Mouse (Mus musculus) CH12.LX (cell line): ENCODE results near the gene E130218I03Rik. TPM values are rescaled to one million over a fixed set of nuclear protein-coding genes. Genes with fewer than 3 reads are reported as not detected.
A peak's percentile ranks its signal among the peaks of the same experiment; 100 is the strongest.
"Not testable (repeated sequence)": the region's sequence is repeated elsewhere in the genome, so short reads cannot be mapped to it uniquely, and the experiment has no call there.

Source experiments
- DNase-seq: peaks from one replicate; pipeline ENCODE4 v3.0.0-alpha.2; 2013; ENCODE audit errors: extremely low read depth
- H3K27ac ChIP-seq: 2 replicates; pipeline ENCODE4 v1.5.1; 2012; ENCODE audit warnings: low read depth, mild to moderate bottlenecking, control low read depth, moderate library complexity; ENCODE audit not compliant: insufficient read depth
- H3K27me3 ChIP-seq: replicated peaks from 2 replicates; pipeline ENCODE3; 2012; ENCODE audit warnings: inconsistent platforms
- H3K36me3 ChIP-seq, 2 experiments: replicated peaks in 1 of 2; 2 replicates each; pipeline versions ENCODE3 to v1.6.1; 2012; ENCODE audit warnings: inconsistent platforms in 1 of 2, low read length in 1 of 2, mild to moderate bottlenecking in 1 of 2, mixed read lengths in 1 of 2, moderate library complexity in 1 of 2; ENCODE audit not compliant: control insufficient read depth in 1 of 2, insufficient read depth in 1 of 2
- H3K4me1 ChIP-seq, 2 experiments: 2 replicates each; pipeline ENCODE4 v1.6.1; 2012; ENCODE audit warnings: inconsistent platforms in 1 of 2, moderate library complexity in 1 of 2; ENCODE audit not compliant: insufficient read depth in 2 of 2, control insufficient read depth in 1 of 2
- H3K4me2 ChIP-seq: 2 replicates; pipeline ENCODE4 v1.6.1; 2012; ENCODE audit warnings: low read depth, mild to moderate bottlenecking, control low read depth; ENCODE audit not compliant: poor library complexity, insufficient read depth, severe bottlenecking
- H3K4me3 ChIP-seq, 3 experiments: fragments of 150-350 bp in 1 of 3; sonication (generic) in 1 of 3; replicated peaks in 1 of 3; 2 replicates each; pipeline versions ENCODE3 to v1.5.1; 2011 to 2012; ENCODE audit warnings: low read depth in 2 of 3, low read length in 2 of 3, mild to moderate bottlenecking in 2 of 3, moderate library complexity in 2 of 3, control low read depth in 1 of 3, improper control_type of control experiment in 1 of 3, inconsistent platforms in 1 of 3, mixed read lengths in 1 of 3; ENCODE audit not compliant: poor library complexity in 1 of 3
- H3K79me2 ChIP-seq: replicated peaks from 2 replicates; pipeline ENCODE4 v1.6.1; 2012; ENCODE audit warnings: mild to moderate bottlenecking, moderate library complexity; ENCODE audit not compliant: control insufficient read depth, poor library complexity, insufficient read depth, severe bottlenecking; ENCODE audit errors: extremely low read depth
- H3K9ac ChIP-seq: 2 replicates; pipeline ENCODE4 v1.6.1; 2012; ENCODE audit warnings: low read depth, mild to moderate bottlenecking, control low read depth, moderate library complexity; ENCODE audit not compliant: insufficient read depth
- H3K9me3 ChIP-seq: replicated peaks from 2 replicates; pipeline ENCODE3; 2012; ENCODE audit warnings: low read length, inconsistent platforms, mixed read lengths
- CHD1 ChIP-seq: IDR thresholded peaks from 2 replicates; pipeline ENCODE4 v1.6.1; 2012; ENCODE audit warnings: low read depth, low read length, improper control_type of control experiment, inconsistent platforms
- CHD2 ChIP-seq: IDR thresholded peaks from 2 replicates; pipeline ENCODE4 v1.6.1; 2011; ENCODE audit warnings: low read length, improper control_type of control experiment
- CTCF ChIP-seq, 2 experiments: IDR thresholded peaks in 1 of 2; conservative IDR thresholded peaks in 1 of 2; 2 replicates each; pipeline ENCODE4 v1.5.1; 2011 to 2012; ENCODE audit warnings: low read depth in 2 of 2, low read length in 2 of 2, improper control_type of control experiment in 1 of 2, inconsistent platforms in 1 of 2, mild to moderate bottlenecking in 1 of 2, moderate library complexity in 1 of 2
- ELF1 ChIP-seq: IDR thresholded peaks from 2 replicates; pipeline ENCODE4 v1.6.1; 2014; ENCODE audit warnings: low read depth, mild to moderate bottlenecking, inconsistent platforms, low read length, improper control_type of control experiment
- EP300 ChIP-seq: IDR thresholded peaks from 2 replicates; pipeline ENCODE4 v1.6.1; 2011; ENCODE audit warnings: low read length, improper control_type of control experiment
- ETS1 ChIP-seq: conservative IDR thresholded peaks from 2 replicates; pipeline ENCODE4 v1.6.1; 2012; ENCODE audit warnings: low read depth, mild to moderate bottlenecking, inconsistent platforms, low read length, improper control_type of control experiment, moderate library complexity
- JUND ChIP-seq: conservative IDR thresholded peaks from 2 replicates; pipeline ENCODE4 v1.6.1; 2011; ENCODE audit warnings: low read depth, low read length, improper control_type of control experiment
- MAZ ChIP-seq: IDR thresholded peaks from 2 replicates; pipeline ENCODE4 v1.6.1; 2012; ENCODE audit warnings: low read depth, mild to moderate bottlenecking, inconsistent platforms, low read length, improper control_type of control experiment, moderate library complexity
- MEF2A ChIP-seq: IDR thresholded peaks from 2 replicates; pipeline ENCODE4 v1.6.1; 2014; ENCODE audit warnings: low read depth, mild to moderate bottlenecking, inconsistent platforms, low read length, improper control_type of control experiment, borderline replicate concordance
- MYC ChIP-seq: IDR thresholded peaks from 2 replicates; pipeline ENCODE4 v1.6.1; 2011; ENCODE audit warnings: low read depth, mild to moderate bottlenecking, improper control_type of control experiment, low read length
- NRF1 ChIP-seq: IDR thresholded peaks from 2 replicates; pipeline ENCODE4 v1.6.1; 2014; ENCODE audit warnings: low read depth, mild to moderate bottlenecking, inconsistent platforms, low read length, improper control_type of control experiment, moderate library complexity
- POLR2AphosphoS2 ChIP-seq: IDR thresholded peaks from 2 replicates; pipeline ENCODE4 v1.6.1; 2011; ENCODE audit warnings: low read depth, low read length, improper control_type of control experiment
- RAD21 ChIP-seq: IDR thresholded peaks from 2 replicates; pipeline ENCODE4 v1.6.1; 2011; ENCODE audit warnings: low read depth, mild to moderate bottlenecking, low read length, improper control_type of control experiment, moderate library complexity
- RCOR1 ChIP-seq: conservative IDR thresholded peaks from 2 replicates; pipeline ENCODE4 v1.6.1; 2012; ENCODE audit warnings: low read depth, mild to moderate bottlenecking, inconsistent platforms, low read length, improper control_type of control experiment
- SIN3A ChIP-seq: IDR thresholded peaks from 2 replicates; pipeline ENCODE4 v1.6.1; 2012; ENCODE audit warnings: low read length, improper control_type of control experiment, inconsistent platforms
- SMC3 ChIP-seq: IDR thresholded peaks from 2 replicates; pipeline ENCODE4 v1.6.1; 2011; ENCODE audit warnings: low read depth, low read length, improper control_type of control experiment
- UBTF ChIP-seq: IDR thresholded peaks from 2 replicates; pipeline ENCODE4 v1.6.1; 2012; ENCODE audit warnings: low read depth, mild to moderate bottlenecking, inconsistent platforms, low read length, improper control_type of control experiment, moderate library complexity
- ZC3H11A ChIP-seq: IDR thresholded peaks from 2 replicates; pipeline ENCODE4 v1.6.1; 2012; ENCODE audit warnings: low read depth, mild to moderate bottlenecking, inconsistent platforms, low read length, improper control_type of control experiment
- ZMIZ1 ChIP-seq: IDR thresholded peaks from 2 replicates; pipeline ENCODE4 v1.6.1; 2012; ENCODE audit warnings: low read depth, mild to moderate bottlenecking, inconsistent platforms, low read length, improper control_type of control experiment
- ZNF384 ChIP-seq: IDR thresholded peaks from 2 replicates; pipeline ENCODE4 v1.6.1; 2012; ENCODE audit warnings: low read depth, low read length, improper control_type of control experiment, inconsistent platforms
- dilution Hi-C: fragments of 300-500 bp; cut with MboI; formaldehyde crosslinking; loops from 2 replicates; pipeline ENCODE4 v1.14.3; 2020; ENCODE audit warnings: low sequenced_read_pairs; ENCODE audit not compliant: extremely low pct_unique_long_range_greater_than_20kb, extremely low pct_ligation_motif_present
- in situ Hi-C: fragments of 300-500 bp; cut with MboI; formaldehyde crosslinking; loops from 3 replicates; pipeline ENCODE4 v1.14.3; 2019; ENCODE audit warnings: low sequenced_read_pairs, low pct_ligation_motif_present, low pct_unique_long_range_greater_than_20kb, mixed read lengths
- polyA plus RNA-seq: library from polyadenylated mRNA; unstranded; fragments of >175 nt; gene quantifications from 2 replicates; pipeline ENCODE4 v1.2.1, GENCODE M21; 2012; ENCODE audit warnings: low read depth; ENCODE audit not compliant: insufficient read length
- total RNA-seq, 2 experiments: library from RNA; depleted of rRNA; stranded (reverse); fragments of 300-350 nt in 1 of 2; fragments of >200 nt in 1 of 2; gene quantifications; 2 replicates each; pipeline ENCODE4 v1.2.3; 2012 to 2014

Gene E130218I03Rik
- total and polyA plus RNA-seq, 3 experiments = 1.6 to 2.9 TPM; not detected in 1

DNA sequence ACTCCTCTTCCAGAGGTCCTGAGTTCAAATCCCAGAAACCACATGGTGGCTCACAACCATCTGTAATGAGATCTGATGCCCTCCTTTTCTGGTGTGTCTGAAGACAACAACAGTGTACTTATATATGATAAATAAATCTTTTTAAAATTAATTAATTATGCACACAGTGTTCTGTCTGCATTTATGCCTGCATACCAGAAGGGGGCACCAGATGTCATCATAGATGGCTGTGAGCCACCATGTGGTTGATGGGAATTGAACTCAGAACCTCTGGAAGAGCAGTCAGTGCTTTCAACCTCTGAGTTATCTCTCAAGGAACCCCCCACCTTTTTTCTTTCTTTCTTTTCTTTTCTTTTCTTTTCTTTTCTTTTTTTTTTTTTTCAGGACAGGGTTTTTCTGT is 26.2 kb downstream of the E130218I03Rik start:
- peak; percentile 31 for DNase-seq
- H3K27ac ChIP-seq, H3K9ac ChIP-seq, H3K36me3 ChIP-seq, H3K4me2 ChIP-seq, H3K27me3 ChIP-seq, H3K79me2 ChIP-seq, dilution Hi-C loops: not testable (repeated sequence)
- peaks cover 3 to 11% of the 10 kb centered on the region in 2 experiments; a peak in 3 of 4 replicates for H3K4me1 ChIP-seq
- in situ Hi-C loops = loop anchor here (25.0 kb wide), 1 partner anchor 218 kb away; the partner anchor contains the start of gene Paqr7
- TF ChIP-seq CTCF (conservative IDR thresholded peaks at IDR 0.05 in 1 of 2, IDR thresholded peaks at IDR 0.05 in 1 of 2; ENCODE audit: low read depth in 2 of 2, low read length in 2 of 2) = peak in 1 of 2 experiments; percentile 63; a peak in 2 of 4 replicates
- TF ChIP-seq RAD21 = peak; percentile 34
- TF ChIP-seq SMC3 = peak; percentile 35; the same call in 1 of the 2 replicates
- TF ChIP-seq, all 38 proteins: peak for 3; not testable (repeated sequence) for 35
- H3K4me3 ChIP-seq, H3K9me3 ChIP-seq: not testable (repeated sequence)

DNA sequence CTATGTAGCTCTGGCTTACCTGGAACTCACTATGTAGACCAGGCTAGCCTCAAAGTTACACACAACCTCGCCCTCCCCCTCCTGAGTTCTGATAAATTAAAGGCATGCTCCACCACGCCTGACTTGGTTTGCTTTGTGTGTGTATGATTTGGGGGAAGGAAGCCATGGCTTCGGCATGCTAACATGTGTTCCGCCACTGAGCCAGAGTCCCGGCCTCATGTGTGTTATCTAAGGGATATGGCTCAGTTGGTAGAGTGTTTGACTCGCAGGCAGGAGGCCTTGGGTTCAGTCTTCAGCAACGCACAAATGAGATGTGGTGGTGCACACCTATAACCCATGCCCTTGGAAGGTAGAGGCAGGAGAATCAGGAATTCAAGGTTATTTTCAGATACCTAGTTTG is 28.5 kb downstream of the E130218I03Rik start:
- H3K36me3 ChIP-seq = peaks cover 5 to 11% of the 10 kb centered on the region in 2 experiments
- no peak overlapping the region for H3K27ac ChIP-seq
- H3K9ac ChIP-seq = no peak overlapping the region
- no peak for DNase-seq
- no peaks in the 10 kb centered on the region for H3K9me3 ChIP-seq
- in situ Hi-C loops (loop anchor here (25.0 kb wide), 1 partner anchor 215 kb away; the partner anchor contains the start of gene Paqr7), dilution Hi-C loops (no loop called here)
- no peak overlapping the region for H3K4me2 ChIP-seq
- H3K27me3 ChIP-seq = no peaks in the 10 kb centered on the region
- TF ChIP-seq ZNF384 (no peak), NRF1 (no peak), MYC (no peak), MEF2A (no peak), ELF1 (no peak), ETS1 (no peak), POLR2AphosphoS2 (no peak), EP300 (no peak), ZMIZ1 (no peak), SIN3A (no peak), SMC3 (no peak), CHD1 (no peak), JUND (no peak), ZC3H11A (no peak), UBTF (no peak), RCOR1 (no peak), MAZ (no peak), CHD2 (no peak)
- H3K4me3 ChIP-seq = no peak overlapping the region
- no peaks in the 10 kb centered on the region for H3K79me2 ChIP-seq
- H3K4me1 ChIP-seq = peaks cover 3 to 11% of the 10 kb centered on the region in 2 experiments; a peak in 3 of 4 replicates
